Mouse (Mus musculus) large intestine, adult 2 months (tissue): Measurements from ENCODE around the gene Dhx32. TPM values are rescaled to one million over a fixed set of nuclear protein-coding genes. Genes with fewer than 3 reads are reported as not detected.

Experiments
- DNase-seq: peaks from one replicate; pipeline ENCODE4 v3.0.0-alpha.2; 2012; ENCODE audit warnings: low read depth, low spot score
- WGBS: fragments of 180-500 bp; shearing (Covaris S2); methylation state at CpG from one replicate; pipeline ENCODE4 v1.1.7; 2018; 5-methylcytosine and 5-hydroxymethylcytosine counted together
- polyA plus RNA-seq: library from polyadenylated mRNA; depleted of rRNA; stranded (reverse); fragments of >200 nt; gene quantifications from 2 replicates; pipeline ENCODE4 v1.2.3, GENCODE M21; 2012; rRNA removed

Gene Dhx32
- polyA plus RNA-seq, 1 experiment, result 35.9 TPM

DNA sequence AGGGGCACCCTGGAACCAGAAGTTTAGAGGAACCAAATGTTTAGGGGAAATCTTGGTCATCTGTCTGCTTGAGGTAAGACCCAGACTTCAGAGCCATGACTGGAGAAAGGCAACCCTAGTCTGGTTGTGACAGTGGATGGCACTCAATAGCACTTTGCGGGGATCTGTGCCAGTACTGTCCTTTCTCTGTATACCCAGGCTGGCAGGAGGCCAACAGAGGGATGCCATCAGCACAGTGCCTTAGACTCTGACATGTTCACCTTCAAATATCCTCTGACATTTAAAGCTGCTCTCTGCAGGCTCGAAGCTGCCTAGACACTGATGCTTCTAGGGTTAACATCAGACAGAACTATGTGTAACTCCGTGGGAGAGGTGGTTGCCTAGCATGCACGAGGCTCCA lies 103.1 kb downstream of the Dhx32 start:
- 40% methylated on average over 4 of the region's 4 CpGs for WGBS
- no peak for DNase-seq

- whole genome bisulfite sequencing, result 91% methylated on average over 8 of the region's 8 CpGs
- no peak for DNase-seq
Observed at GRCm38 (mm10) chr7:133678716-133679115, 103.8 kb downstream of the Dhx32 start.

DNA sequence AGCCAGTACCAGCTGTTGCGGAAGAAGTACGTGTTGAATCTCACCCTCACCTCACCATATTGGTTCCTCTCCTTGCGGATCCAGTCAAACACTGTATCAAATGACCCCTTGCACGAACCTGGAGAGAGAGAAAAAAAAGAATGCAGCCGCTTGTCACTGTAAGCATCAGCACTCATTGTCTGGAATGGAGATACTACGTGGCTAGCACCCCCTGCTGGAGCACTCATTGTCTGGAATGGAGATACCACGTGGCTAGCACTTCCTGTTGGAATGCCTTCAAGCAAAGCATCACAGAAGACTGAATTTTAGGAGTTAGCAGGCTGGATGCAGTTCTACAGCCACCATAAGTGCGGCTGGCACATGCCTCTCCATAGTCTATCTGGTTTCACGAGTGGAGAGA lies 106.5 kb downstream of the Dhx32 start:
- no peak for DNase-seq
- 78% methylated on average over 9 of the region's 9 CpGs for WGBS

Other genes with a start within 250 kb of the Dhx32 start
- gene Tex36, start 180.6 kb downstream of the Dhx32 start, polyA plus RNA-seq, result not detected in 2 replicates
- gene Edrf1, start 145.2 kb downstream of the Dhx32 start, polyA plus RNA-seq, result 9.2 TPM in 2 replicates
- gene Mmp21, start 102.7 kb downstream of the Dhx32 start, polyA plus RNA-seq, result not detected in 2 replicates
- 29.9 and 33.8 TPM in 2 replicates for gene Bccip, start 73.4 kb downstream of the Dhx32 start, polyA plus RNA-seq
- gene Uros, start 72.7 kb downstream of the Dhx32 start, polyA plus RNA-seq, result 15.0 and 16.5 TPM in 2 replicates
- gene Fank1, start 5.9 kb downstream of the Dhx32 start, polyA plus RNA-seq, result 0.04 TPM in 1 of 2 replicates, not detected in the other